Mouse (Mus musculus) neural tube, embryonic 15.5 days (tissue): Measurements from ENCODE around the gene Camta1. TPM values are rescaled to one million over a fixed set of nuclear protein-coding genes. Genes with fewer than 3 reads are reported as not detected.

Experiments
- ATAC-seq: fragments of 200-750 bp; cut with Nextera tagmentation; 2 replicates; pipeline ENCODE4 v1.8.0; 2017; ENCODE audit warnings: mild to moderate bottlenecking, moderate TSS enrichment, moderate library complexity; ENCODE audit not compliant: low FRiP score
- H3K27ac ChIP-seq: fragments of 300-500 bp; sonication (generic); replicated peaks from 2 replicates; pipeline ENCODE4 v1.5.1; 2015; ENCODE audit warnings: mild to moderate bottlenecking, inconsistent platforms
- H3K27me3 ChIP-seq: fragments of 300-500 bp; sonication (generic); replicated peaks from 2 replicates; pipeline ENCODE4 v1.6.1; 2015; ENCODE audit warnings: inconsistent platforms
- H3K36me3 ChIP-seq: fragments of 300-500 bp; sonication (generic); 2 replicates; pipeline ENCODE4 v1.6.1; 2015; ENCODE audit warnings: inconsistent platforms
- H3K4me1 ChIP-seq: fragments of 300-500 bp; sonication (generic); 2 replicates; pipeline ENCODE4 v1.6.1; 2015; ENCODE audit warnings: inconsistent platforms
- H3K4me2 ChIP-seq: fragments of 300-500 bp; sonication (generic); 2 replicates; pipeline ENCODE4 v1.6.1; 2015; ENCODE audit warnings: inconsistent platforms, mild to moderate bottlenecking, moderate library complexity
- H3K4me3 ChIP-seq: fragments of 300-500 bp; sonication (generic); replicated peaks from 2 replicates; pipeline ENCODE4 v1.5.1; 2015; ENCODE audit warnings: mild to moderate bottlenecking, inconsistent platforms
- H3K9ac ChIP-seq: fragments of 300-500 bp; sonication (generic); replicated peaks from 2 replicates; pipeline ENCODE4 v1.6.1; 2015; ENCODE audit warnings: mild to moderate bottlenecking, inconsistent platforms
- H3K9me3 ChIP-seq: fragments of 300-500 bp; sonication (generic); replicated peaks from 2 replicates; pipeline ENCODE4 v1.6.1; 2016; ENCODE audit warnings: inconsistent platforms
- WGBS: fragments of 180-500 bp; shearing (Covaris S2); methylation state at CpG from one replicate; pipeline ENCODE4 v1.1.7; 2015; ENCODE audit warnings: mixed read lengths; 5-methylcytosine and 5-hydroxymethylcytosine counted together
- polyA plus RNA-seq: library from polyadenylated mRNA; unstranded; fragments of >200 nt; fragmentation: Nextera tagmentation; extraction: Ambion mirVana; gene quantifications from 2 replicates; pipeline ENCODE4 v1.2.1, GENCODE M21; 2015

The Camta1 gene
- polyA plus RNA-seq, 1 experiment from 2014 or later = 161 TPM

DNA sequence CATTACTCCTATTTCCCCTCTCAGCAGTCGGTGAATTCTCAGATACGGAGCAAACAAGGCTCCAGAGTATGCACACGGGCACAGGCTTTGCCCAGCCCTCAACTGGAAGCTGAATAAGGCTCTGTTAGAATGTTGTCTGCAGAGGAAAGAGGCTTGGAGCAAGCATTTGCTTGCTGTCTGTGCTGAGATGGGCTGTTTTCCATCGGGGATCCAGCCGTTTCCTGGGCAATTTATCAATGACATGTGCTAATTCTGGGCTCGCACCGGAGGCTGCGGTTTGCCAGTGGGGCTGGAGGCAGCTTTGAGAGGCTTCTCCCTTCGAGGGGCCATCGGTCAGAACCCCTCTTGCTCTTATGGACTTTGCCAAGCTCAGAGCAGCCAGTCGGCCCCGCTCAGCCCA, 506.2 kb downstream of the Camta1 start:
- Histone ChIP-seq H3K36me3 (no peaks in the 10 kb centered on the region), H3K4me1 (peaks cover 51% of the 10 kb centered on the region), H3K4me3 (no peak overlapping the region), H3K9me3 (no peaks in the 10 kb centered on the region), H3K9ac (peak overlapping the region; percentile 12; the same call in 1 of the 2 replicates), H3K27me3 (no peaks in the 10 kb centered on the region), H3K4me2 (peak overlapping the region; percentile 33), H3K27ac (peak overlapping the region; percentile 85)
- 4% methylated on average over 12 of the region's 12 CpGs for WGBS
- peak; percentile 47; the same call in 1 of the 2 replicates for ATAC-seq

DNA sequence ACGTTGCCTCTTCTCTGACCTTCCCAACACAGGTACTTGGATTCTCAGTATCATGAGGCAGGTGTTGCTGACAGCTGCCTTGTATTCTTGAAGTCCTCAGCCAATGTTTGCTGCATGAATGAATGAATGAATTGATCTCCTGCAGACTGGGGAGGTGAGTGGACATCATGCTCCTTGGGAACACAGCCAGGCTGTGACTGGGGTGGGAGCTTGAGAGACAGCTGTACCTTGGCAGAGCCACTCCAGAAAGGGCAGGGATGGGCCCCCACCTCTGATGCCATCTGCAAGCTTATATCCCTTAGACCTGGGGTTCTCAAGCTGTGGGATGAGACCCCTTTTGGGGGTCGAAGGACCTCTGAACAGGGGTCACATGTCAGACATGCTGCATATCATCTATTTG, 508.9 kb downstream of the Camta1 start:
- Histone ChIP-seq H3K9me3 (no peaks in the 10 kb centered on the region), H3K4me1 (peaks cover 39% of the 10 kb centered on the region), H3K27ac (no peak overlapping the region), H3K9ac (no peak overlapping the region), H3K4me3 (no peak overlapping the region), H3K4me2 (no peak overlapping the region), H3K36me3 (no peaks in the 10 kb centered on the region), H3K27me3 (no peaks in the 10 kb centered on the region)
- no peak for ATAC-seq
- WGBS = 79% methylated on average over 2 of the region's 2 CpGs

DNA sequence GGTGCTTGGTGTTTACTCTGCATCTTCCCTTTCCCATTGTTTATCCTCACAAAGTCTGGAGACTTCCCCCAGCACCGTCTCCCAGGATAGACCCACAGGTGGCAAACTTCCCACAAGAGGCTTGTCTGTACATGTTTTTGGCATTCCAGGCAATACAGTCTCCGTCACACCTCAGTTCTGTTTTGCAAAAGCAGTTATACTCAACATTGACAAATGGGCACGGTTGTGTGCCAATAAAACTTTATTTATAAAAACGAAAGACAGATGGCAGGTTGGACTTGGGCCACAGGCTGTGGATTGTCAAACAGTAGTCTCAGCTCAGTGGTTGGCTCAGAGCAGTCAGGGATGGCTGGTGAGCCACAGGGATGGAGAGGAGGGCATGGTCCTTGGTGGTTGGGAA, 509.4 kb downstream of the Camta1 start:
- Histone ChIP-seq H3K9ac (no peak overlapping the region), H3K4me3 (no peak overlapping the region), H3K9me3 (no peaks in the 10 kb centered on the region), H3K4me2 (no peak overlapping the region), H3K4me1 (peaks cover 41% of the 10 kb centered on the region), H3K27ac (peak overlapping the region; percentile 6; the same call in 1 of the 2 replicates), H3K36me3 (no peaks in the 10 kb centered on the region), H3K27me3 (no peaks in the 10 kb centered on the region)
- 76% methylated on average over 4 of the region's 4 CpGs for WGBS
- ATAC-seq = no peak

DNA sequence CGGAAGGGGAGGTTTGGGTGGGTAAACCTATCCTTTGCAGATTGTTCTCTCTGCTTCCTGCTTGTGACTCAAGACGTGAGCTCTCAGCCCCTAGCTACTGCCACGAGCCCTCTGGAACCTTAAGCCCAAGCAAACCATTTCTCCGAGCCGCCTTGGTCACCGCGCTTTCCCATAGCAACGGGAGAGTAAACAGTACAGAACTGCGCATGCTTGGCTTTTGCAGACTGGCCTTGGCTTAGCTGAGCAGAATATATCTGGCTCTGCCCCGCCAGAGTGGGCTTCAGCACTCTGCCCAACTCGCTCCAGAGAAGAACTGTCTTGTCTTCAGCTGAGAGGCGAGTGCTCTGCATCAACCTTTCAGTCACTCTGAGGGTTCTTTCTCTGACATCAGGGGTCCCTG, 509.9 kb downstream of the Camta1 start:
- Histone ChIP-seq H3K36me3 (no peaks in the 10 kb centered on the region), H3K27ac (peak overlapping the region; percentile 6), H3K9ac (no peak overlapping the region), H3K27me3 (no peaks in the 10 kb centered on the region), H3K4me2 (no peak overlapping the region), H3K9me3 (no peaks in the 10 kb centered on the region), H3K4me1 (peaks cover 42% of the 10 kb centered on the region), H3K4me3 (no peak overlapping the region)
- 69% methylated on average over 12 of the region's 12 CpGs for WGBS
- ATAC-seq = no peak

DNA sequence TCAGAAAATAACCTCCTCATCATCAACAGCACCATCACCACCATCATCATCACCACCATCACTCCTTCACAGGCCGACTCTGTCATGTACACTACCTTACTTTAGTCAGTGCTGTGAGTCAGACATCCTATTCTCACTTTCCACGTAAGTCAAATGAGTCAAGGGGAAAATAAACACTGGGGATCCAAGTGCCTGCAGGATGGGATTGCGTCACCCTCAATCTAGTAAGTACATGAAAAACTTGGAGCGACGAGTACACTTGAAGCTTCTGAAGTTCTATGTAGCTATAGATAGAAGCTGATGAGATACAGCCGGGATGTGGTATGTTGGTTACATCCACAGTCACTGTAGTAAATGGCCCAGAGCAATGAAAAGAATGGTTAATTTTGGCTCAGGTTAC, 514.1 kb downstream of the Camta1 start:
- no peak overlapping the region for H3K4me2 ChIP-seq
- peaks cover 26% of the 10 kb centered on the region for H3K4me1 ChIP-seq
- 95% methylated on average over 6 of the region's 6 CpGs for WGBS
- ATAC-seq = no peak
- no peaks in the 10 kb centered on the region for H3K36me3 ChIP-seq
- no peak overlapping the region for H3K9ac ChIP-seq
- peak overlapping the region; percentile 74 for H3K27ac ChIP-seq
- H3K27me3 ChIP-seq = no peaks in the 10 kb centered on the region
- H3K4me3 ChIP-seq = no peak overlapping the region
- H3K9me3 ChIP-seq = no peaks in the 10 kb centered on the region

DNA sequence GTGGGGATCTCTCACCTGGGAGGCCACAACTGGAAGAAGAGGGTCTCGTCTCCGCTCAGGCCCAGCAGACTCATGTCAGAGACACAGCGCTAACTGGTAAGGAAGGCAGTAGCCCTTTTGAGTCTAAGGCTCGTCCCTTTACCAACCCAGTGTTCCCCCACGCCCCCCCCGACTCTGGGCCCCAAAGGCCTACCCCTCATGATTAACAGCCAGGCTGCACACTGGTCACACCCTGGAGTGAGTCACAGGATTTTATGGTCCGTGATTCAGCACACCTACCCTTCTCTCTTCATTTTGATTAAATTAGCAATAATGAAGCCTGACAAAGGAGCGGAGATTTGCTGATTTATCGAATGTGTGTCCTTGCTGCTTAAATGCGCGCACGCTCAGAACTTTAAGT, 515.0 kb downstream of the Camta1 start:
- WGBS = 37% methylated on average over 12 of the region's 12 CpGs
- ATAC-seq = no peak
- Histone ChIP-seq H3K36me3 (no peaks in the 10 kb centered on the region), H3K4me2 (no peak overlapping the region), H3K9ac (no peak overlapping the region), H3K27ac (peak overlapping the region; percentile 74), H3K4me3 (no peak overlapping the region), H3K9me3 (no peaks in the 10 kb centered on the region), H3K4me1 (peaks cover 23% of the 10 kb centered on the region), H3K27me3 (no peaks in the 10 kb centered on the region)

DNA sequence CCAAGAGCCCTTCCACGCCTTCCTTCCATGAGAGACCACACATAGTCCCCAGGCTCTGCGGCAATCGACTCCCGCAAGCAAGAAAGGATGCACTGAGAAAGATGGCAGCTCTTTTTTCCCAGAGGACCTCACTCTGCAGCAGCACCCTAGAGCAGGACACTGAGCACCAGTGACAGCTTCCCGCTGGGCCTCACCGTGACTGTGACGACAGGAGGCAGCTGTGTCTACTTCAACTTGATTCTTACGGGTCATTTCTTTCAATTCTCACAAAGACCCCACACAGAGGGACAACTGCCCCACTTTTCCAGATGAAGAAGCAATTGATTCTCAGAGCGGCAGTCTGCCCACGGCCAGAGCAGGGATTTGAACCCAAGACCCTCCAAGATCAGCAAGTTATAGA, 516.9 kb downstream of the Camta1 start:
- Histone ChIP-seq H3K36me3 (no peaks in the 10 kb centered on the region), H3K4me1 (peaks cover 20% of the 10 kb centered on the region), H3K4me3 (no peak overlapping the region), H3K9ac (no peak overlapping the region), H3K27me3 (no peaks in the 10 kb centered on the region), H3K4me2 (no peak overlapping the region), H3K27ac (no peak overlapping the region), H3K9me3 (no peaks in the 10 kb centered on the region)
- 47% methylated on average over 10 of the region's 10 CpGs for WGBS
- ATAC-seq = no peak

DNA sequence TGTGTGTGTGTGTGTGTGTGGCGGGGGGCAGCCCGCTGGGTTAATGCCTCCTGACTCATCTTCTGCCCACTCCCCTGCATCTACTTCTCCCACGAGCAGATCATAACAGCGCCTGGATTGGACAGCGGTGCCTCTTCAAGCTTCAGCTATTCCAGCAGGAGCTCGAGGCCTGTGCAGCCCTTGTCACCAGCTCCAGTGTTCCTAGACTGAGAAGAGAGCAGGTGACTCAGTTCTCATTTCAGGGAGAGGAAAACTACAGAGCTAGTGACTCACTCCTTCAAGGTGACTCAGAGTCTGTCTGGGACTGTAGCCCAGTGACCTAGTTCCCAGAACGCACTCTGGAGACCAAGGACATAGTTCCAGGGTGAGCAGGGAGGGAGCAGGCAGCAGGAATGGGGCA, 522.3 kb downstream of the Camta1 start:
- Histone ChIP-seq H3K27me3 (no peaks in the 10 kb centered on the region), H3K4me1 (peaks cover 23% of the 10 kb centered on the region), H3K4me2 (no peak overlapping the region), H3K9me3 (no peaks in the 10 kb centered on the region), H3K9ac (no peak overlapping the region), H3K36me3 (no peaks in the 10 kb centered on the region), H3K4me3 (no peak overlapping the region), H3K27ac (no peak overlapping the region)
- ATAC-seq = no peak
- WGBS = 79% methylated on average over 7 of the region's 7 CpGs

DNA sequence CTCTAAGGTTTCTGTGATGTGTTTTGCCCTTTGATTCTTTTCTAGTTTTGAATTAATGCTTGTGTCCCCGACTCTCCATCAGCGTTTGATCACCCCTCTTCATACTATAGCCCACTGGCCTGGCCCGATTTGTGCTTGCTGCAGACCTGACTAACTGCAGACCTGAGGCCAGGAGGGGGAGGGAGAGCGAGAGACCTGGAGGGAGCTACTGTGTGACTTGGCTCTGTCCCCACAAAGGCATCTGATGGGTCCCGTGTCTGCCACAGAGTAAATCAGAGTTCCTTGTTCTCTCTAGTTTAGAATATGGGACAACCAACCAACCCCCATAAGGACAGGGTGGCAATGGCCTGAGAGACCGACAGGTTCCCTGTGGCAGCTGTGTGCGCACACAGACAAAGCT, 522.7 kb downstream of the Camta1 start:
- Histone ChIP-seq H3K9ac (no peak overlapping the region), H3K9me3 (no peaks in the 10 kb centered on the region), H3K27ac (no peak overlapping the region), H3K27me3 (no peaks in the 10 kb centered on the region), H3K4me3 (no peak overlapping the region), H3K36me3 (no peaks in the 10 kb centered on the region), H3K4me2 (no peak overlapping the region), H3K4me1 (peaks cover 23% of the 10 kb centered on the region)
- no peak for ATAC-seq
- 85% methylated on average over 7 of the region's 7 CpGs for WGBS

DNA sequence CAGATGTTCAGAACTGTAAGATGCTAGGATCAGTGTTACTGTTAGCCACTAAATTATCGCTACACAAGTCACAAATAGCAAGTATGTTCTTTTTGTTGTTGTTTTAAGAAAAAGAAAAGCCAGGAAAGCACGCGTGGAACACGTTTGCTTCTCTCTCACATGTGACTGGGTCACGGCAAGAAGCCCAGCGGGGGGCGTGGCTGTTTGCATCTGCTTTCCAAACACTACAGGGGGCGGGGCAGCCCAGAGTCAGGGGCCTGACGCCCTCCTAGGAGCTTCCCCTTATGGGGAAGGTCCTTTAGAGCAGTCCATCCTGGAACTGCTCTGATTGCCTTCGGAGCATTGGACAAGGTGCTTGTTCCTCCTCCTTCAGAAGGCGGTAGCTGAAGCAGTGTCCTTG, 524.1 kb downstream of the Camta1 start:
- 24% methylated on average over 11 of the region's 11 CpGs for WGBS
- Histone ChIP-seq H3K4me3 (no peak overlapping the region), H3K4me1 (peaks cover 24% of the 10 kb centered on the region), H3K27ac (no peak overlapping the region), H3K9me3 (no peaks in the 10 kb centered on the region), H3K4me2 (no peak overlapping the region), H3K36me3 (no peaks in the 10 kb centered on the region), H3K9ac (no peak overlapping the region), H3K27me3 (no peaks in the 10 kb centered on the region)
- ATAC-seq = no peak

DNA sequence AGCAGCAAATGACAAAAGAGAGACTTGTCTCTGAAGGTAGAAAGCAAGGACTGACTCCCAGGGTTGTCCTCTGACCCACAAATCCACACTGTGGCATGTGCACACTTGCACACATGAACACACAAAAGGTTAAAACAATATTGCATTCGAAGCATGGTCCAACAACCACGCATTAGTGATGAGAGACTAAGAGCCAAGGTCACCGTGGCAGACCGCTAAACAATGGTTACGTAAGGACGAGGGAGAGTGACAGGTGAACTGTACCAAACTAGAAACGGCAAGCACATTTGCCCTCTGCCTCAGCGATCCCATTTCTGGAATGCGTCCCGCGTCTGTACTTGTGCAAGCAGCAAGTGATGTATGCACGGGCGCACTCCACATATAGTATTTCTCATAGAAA, 525.3 kb downstream of the Camta1 start:
- 83% methylated on average over 13 of the region's 13 CpGs for WGBS
- Histone ChIP-seq H3K4me3 (no peak overlapping the region), H3K9me3 (no peaks in the 10 kb centered on the region), H3K36me3 (no peaks in the 10 kb centered on the region), H3K27me3 (no peaks in the 10 kb centered on the region), H3K4me1 (peaks cover 27% of the 10 kb centered on the region), H3K9ac (no peak overlapping the region), H3K4me2 (no peak overlapping the region), H3K27ac (no peak overlapping the region)
- ATAC-seq = no peak

DNA sequence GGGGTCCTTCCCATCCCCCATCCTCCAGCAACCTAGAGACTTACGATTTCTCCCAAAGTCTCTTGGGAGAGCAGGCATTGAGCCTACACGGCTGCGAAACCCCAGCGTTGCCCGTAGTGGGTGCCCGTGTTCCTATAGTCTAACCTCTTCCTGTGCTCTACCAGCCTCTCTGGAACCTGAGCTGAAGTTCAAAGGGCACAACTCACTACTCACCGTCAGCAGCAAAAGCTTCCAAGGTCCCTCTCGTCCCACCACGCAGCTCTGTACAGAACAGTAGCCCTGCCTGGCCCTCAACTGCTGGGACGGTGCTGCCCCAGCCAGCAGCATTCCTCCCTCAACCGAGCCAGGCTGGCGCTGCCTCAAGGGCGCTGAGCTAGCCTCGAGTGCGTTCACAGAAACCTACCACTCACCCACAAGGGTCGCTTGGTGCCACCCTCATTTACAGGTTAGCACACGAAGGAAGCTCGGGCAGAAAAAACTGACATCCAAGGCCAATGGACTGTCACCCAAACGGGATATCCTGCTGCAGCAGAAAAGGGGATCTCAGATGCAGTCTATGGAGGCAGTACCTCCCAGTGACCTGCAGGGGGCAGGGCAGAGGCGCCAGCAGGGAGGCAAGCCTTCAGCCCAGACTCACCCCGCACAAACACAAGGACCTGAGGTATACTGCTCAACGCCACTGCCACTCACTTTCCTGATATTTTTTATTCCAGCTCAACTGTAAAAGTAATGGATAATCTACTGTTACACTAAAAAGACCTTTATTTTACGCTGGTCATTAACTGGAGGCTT, 526.5 kb downstream of the Camta1 start:
- no peaks in the 10 kb centered on the region for H3K9me3 ChIP-seq
- no peak overlapping the region for H3K27ac ChIP-seq
- 42% methylated on average over 23 of the region's 23 CpGs for WGBS
- H3K36me3 ChIP-seq = no peaks in the 10 kb centered on the region
- no peak overlapping the region for H3K4me3 ChIP-seq
- H3K9ac ChIP-seq = no peak overlapping the region
- H3K4me2 ChIP-seq = no peak overlapping the region
- no peaks in the 10 kb centered on the region for H3K27me3 ChIP-seq
- ATAC-seq = peak; percentile 39; the same call in 1 of the 2 replicates
- peaks cover 27% of the 10 kb centered on the region for H3K4me1 ChIP-seq
